14 mouse cellular contexts compared by ENCODE assay signal in the genomic region with DNA sequence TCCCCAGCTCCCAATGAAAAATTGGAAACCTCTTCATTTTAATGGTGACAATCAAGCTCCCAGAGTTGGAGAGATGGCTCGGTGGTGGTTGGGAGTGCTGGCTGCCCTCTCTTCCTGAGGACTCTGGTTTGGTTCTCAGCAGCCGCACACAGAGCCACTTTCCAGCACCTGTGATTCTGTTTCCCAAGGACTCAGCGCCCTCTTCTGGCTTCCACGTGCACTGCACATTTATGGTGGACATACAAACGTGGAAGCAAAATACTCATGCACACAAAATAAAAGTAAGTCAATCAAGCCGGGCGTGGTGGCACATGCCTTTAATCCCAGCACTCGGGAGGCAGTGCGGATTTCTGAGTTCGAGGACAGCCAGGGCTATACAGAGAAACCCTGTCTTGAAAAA. TPM values are rescaled to one million over a fixed set of nuclear protein-coding genes. Genes with fewer than 3 reads are reported as not detected.
DNase-seq lines count a peak whose midpoint lies in the region; ATAC-seq and TF ChIP-seq lines count a peak whose summit lies in the region.
"Had no signal": no experiment of that assay in that cellular context is flagged by ENCODE, and none has a peak within 500 bp of the region (broad histone marks: within the 10 kb centered on the region; RNA-seq: fewer than 3 reads in every experiment).

No protein-coding gene starts in this region.

- no peak overlapping the region for H3K4me3 ChIP-seq in kidney, postnatal 0 days (replicated peaks; ENCODE audit: low read depth, low read length)
- no peak overlapping the region for H3K4me3 ChIP-seq in midbrain, postnatal 0 days (ENCODE audit: low read depth, low read length)
- no peak overlapping the region for H3K4me3 ChIP-seq in midbrain, embryonic 13.5 days (replicated peaks)
- H3K4me3 ChIP-seq in MEL (ENCODE audit: control insufficient read depth in 1 of 2, insufficient read depth in 1 of 2, low read depth in 2 of 2, low read length in 2 of 2): no peak overlapping the region
- H3K4me3 ChIP-seq: embryonic facial prominence, embryonic 13.5 days; forebrain, embryonic 10.5 days had no signal

- 93% methylated on average over 10 of the region's 10 CpGs for WGBS in kidney, postnatal 0 days
- WGBS in midbrain, postnatal 0 days: 93% methylated on average over 10 of the region's 10 CpGs
- WGBS in midbrain, embryonic 13.5 days: 92% methylated on average over 10 of the region's 10 CpGs

- no peaks in the 10 kb centered on the region for H3K27me3 ChIP-seq in kidney, postnatal 0 days (ENCODE audit: insufficient read depth, low read length)
- H3K27me3 ChIP-seq in midbrain, postnatal 0 days (ENCODE audit: insufficient read depth, low read length): no peaks in the 10 kb centered on the region
- no peaks in the 10 kb centered on the region for H3K27me3 ChIP-seq in midbrain, embryonic 13.5 days
- H3K27me3 ChIP-seq in MEL (ENCODE audit: control insufficient read depth in 1 of 2, insufficient read depth in 2 of 2, low read length in 2 of 2): peaks cover 0 to 4% of the 10 kb centered on the region in 2 experiments; a peak in 2 of 4 replicates
- H3K27me3 ChIP-seq: embryonic facial prominence, embryonic 13.5 days had no signal

- no peaks in the 10 kb centered on the region for H3K79me2 ChIP-seq in MEL (ENCODE audit: control insufficient read depth, insufficient read depth, low read length, poor library complexity)

- TF ChIP-seq RAD21 in MEL (IDR thresholded peaks at IDR 0.05; ENCODE audit: low read depth, low read length): peak; percentile 4

- no peak for TF ChIP-seq POLR2A in MEL (IDR thresholded peaks at IDR 0.05; ENCODE audit: control insufficient read depth in 1 of 2, insufficient read depth in 1 of 2, low read depth in 1 of 2, low read length in 2 of 2, poor library complexity in 1 of 2)

- no peak for DNase-seq in kidney, postnatal 0 days (ENCODE audit: low spot score)
- no peak for DNase-seq in kidney, adult 11 months
- DNase-seq in midbrain, postnatal 0 days (ENCODE audit: low spot score): no peak
- peak; percentile 9 for DNase-seq in MEL (ENCODE audit: low read depth, low spot score)
- no peak for DNase-seq in embryo, embryonic 11 days
- DNase-seq in right cerebral cortex, adult 18-20 months: no peak
- DNase-seq: adrenal gland, adult 2 months; cerebellum, adult 18-20 months; kidney, postnatal 14 days; right cerebral cortex, postnatal 25 days had no signal

- ATAC-seq in kidney, postnatal 0 days (replicated peaks; ENCODE audit: low FRiP score, low read depth): no peak
- no peak for ATAC-seq in midbrain, postnatal 0 days (ENCODE audit: low FRiP score)
- ATAC-seq in midbrain, embryonic 13.5 days: no peak
- ATAC-seq: midbrain, embryonic 16.5 days had no signal

- no peak overlapping the region for H3K4me2 ChIP-seq in kidney, postnatal 0 days (ENCODE audit: low read length)
- no peak overlapping the region for H3K4me2 ChIP-seq in midbrain, postnatal 0 days (ENCODE audit: low read depth, low read length, poor library complexity, severe bottlenecking)
- no peak overlapping the region for H3K4me2 ChIP-seq in midbrain, embryonic 13.5 days (replicated peaks)
- H3K4me2 ChIP-seq: embryonic facial prominence, embryonic 13.5 days had no signal

- TF ChIP-seq EP300 in MEL (IDR thresholded peaks at IDR 0.05; ENCODE audit: low read depth in 1 of 2, low read length in 2 of 2): no peak

- 0 out of 2 replicates have a peak, but pooled peaks cover 2% of the 10 kb centered on the region for H3K36me3 ChIP-seq in kidney, postnatal 0 days (ENCODE audit: insufficient read depth, low read length)
- H3K36me3 ChIP-seq in midbrain, postnatal 0 days (ENCODE audit: insufficient read depth, low read length): no peaks in the 10 kb centered on the region
- no peaks in the 10 kb centered on the region for H3K36me3 ChIP-seq in midbrain, embryonic 13.5 days
- H3K36me3 ChIP-seq in MEL (ENCODE audit: control insufficient read depth in 1 of 2, insufficient read depth in 2 of 2, low read length in 2 of 2): no peaks in the 10 kb centered on the region

- H3K9me3 ChIP-seq in kidney, postnatal 0 days (replicated peaks; ENCODE audit: low read length): no peaks in the 10 kb centered on the region
- no peaks in the 10 kb centered on the region for H3K9me3 ChIP-seq in midbrain, postnatal 0 days (ENCODE audit: low read length)
- no peaks in the 10 kb centered on the region for H3K9me3 ChIP-seq in midbrain, embryonic 13.5 days
- H3K9me3 ChIP-seq in MEL (replicated peaks; ENCODE audit: insufficient read depth, low read length): no peaks in the 10 kb centered on the region

- no peak overlapping the region for H3K9ac ChIP-seq in kidney, postnatal 0 days (ENCODE audit: low read depth, low read length)
- H3K9ac ChIP-seq in midbrain, postnatal 0 days (replicated peaks; ENCODE audit: low read length, poor library complexity, severe bottlenecking): no peak overlapping the region
- no peak overlapping the region for H3K9ac ChIP-seq in midbrain, embryonic 13.5 days (replicated peaks)
- no peak overlapping the region for H3K9ac ChIP-seq in MEL (ENCODE audit: control insufficient read depth, low read depth, low read length, poor library complexity, severe bottlenecking)
- H3K9ac ChIP-seq: embryonic facial prominence, embryonic 13.5 days had no signal

- H3K27ac ChIP-seq in kidney, postnatal 0 days: no peak overlapping the region
- no peak overlapping the region for H3K27ac ChIP-seq in midbrain, postnatal 0 days (ENCODE audit: low read depth, low read length)
- no peak overlapping the region for H3K27ac ChIP-seq in midbrain, embryonic 13.5 days
- no peak overlapping the region for H3K27ac ChIP-seq in MEL (ENCODE audit: control insufficient read depth, low read depth, low read length)
- H3K27ac ChIP-seq: embryonic facial prominence, embryonic 13.5 days; forebrain, embryonic 10.5 days had no signal

- TF ChIP-seq CTCF in kidney, postnatal 0 days (IDR thresholded peaks at IDR 0.05; ENCODE audit: low read depth): peak; percentile 40
- TF ChIP-seq CTCF in midbrain, postnatal 0 days (IDR thresholded peaks at IDR 0.05): peak; percentile 58
- TF ChIP-seq CTCF in MEL (IDR thresholded peaks at IDR 0.05 in 2 of 3, conservative IDR thresholded peaks at IDR 0.05 in 1 of 3; ENCODE audit: control insufficient read depth in 1 of 3, insufficient read depth in 1 of 3, low read depth in 2 of 3, low read length in 3 of 3, poor library complexity in 1 of 3, severe bottlenecking in 1 of 3): peak in 2 of 3 experiments; percentile 17 to 32; a peak in 3 of 6 replicates

- no peaks in the 10 kb centered on the region for H3K4me1 ChIP-seq in kidney, postnatal 0 days (replicated peaks; ENCODE audit: insufficient read depth, low read length)
- H3K4me1 ChIP-seq in midbrain, postnatal 0 days (ENCODE audit: insufficient read depth, low read length): no peaks in the 10 kb centered on the region
- 0 out of 2 replicates have a peak, but pooled peaks cover under 1% of the 10 kb centered on the region for H3K4me1 ChIP-seq in midbrain, embryonic 13.5 days (replicated peaks)
- no peaks in the 10 kb centered on the region for H3K4me1 ChIP-seq in MEL (ENCODE audit: control insufficient read depth in 1 of 2, insufficient read depth in 2 of 2, low read length in 2 of 2)

TF ChIP-seq in MEL, 35 proteins besides CTCF, POLR2A, EP300 and RAD21:
- TF ChIP-seq NRF1 (IDR thresholded peaks at IDR 0.05; ENCODE audit: insufficient read depth, low read depth, low read length, poor library complexity, severe bottlenecking) (no peak), POLR2AphosphoS5 (IDR thresholded peaks at IDR 0.05; ENCODE audit: borderline replicate concordance, low read depth, low read length) (no peak), ZC3H11A (IDR thresholded peaks at IDR 0.05; ENCODE audit: low read depth, low read length) (no peak), ZMIZ1 (IDR thresholded peaks at IDR 0.05; ENCODE audit: low read depth, low read length) (no peak), USF1 (IDR thresholded peaks at IDR 0.05; ENCODE audit: low read depth, low read length) (no peak), MYC (IDR thresholded peaks at IDR 0.05; ENCODE audit: low read depth, low read length) (no peak), MEF2A (IDR thresholded peaks at IDR 0.05; ENCODE audit: extremely low read depth, insufficient replicate concordance, low read depth, low read length, poor library complexity, severe bottlenecking) (no peak), CHD1 (IDR thresholded peaks at IDR 0.05; ENCODE audit: low read depth, low read length) (no peak)

RNA-seq across cellular contexts. Expression of gene Gse1, which starts 16.3 kb away (rescaled TPM):
- polyA plus RNA-seq in kidney, postnatal 0 days (2015; fragmentation: Nextera tagmentation; extraction: Ambion mirVana): 5.9 and 8.4 TPM in 2 replicates
- total RNA-seq in midbrain, postnatal 0 days (2014; rRNA removed): 47.3 and 51.3 TPM in 2 replicates
- polyA plus RNA-seq in midbrain, postnatal 0 days (2015; fragmentation: Nextera tagmentation; extraction: Ambion mirVana): 9.9 and 12.4 TPM in 2 replicates
- 22.3 and 22.5 TPM in 2 replicates for polyA plus RNA-seq in midbrain, embryonic 13.5 days (2015; fragmentation: Nextera tagmentation; extraction: Ambion mirVana)
- total RNA-seq in MEL (2012; rRNA removed): 23.1 and 23.6 TPM in 2 replicates
- 100 to 1,000 TPM in 1 of 2 experiments, 10 to 100 TPM in 1; 66.9 to 128 TPM for polyA plus RNA-seq in MEL (2012; ENCODE audit: insufficient read depth in 1 of 2, insufficient read length in 2 of 2, low read depth in 1 of 2, low replicate concordance in 2 of 2, missing spikeins in 1 of 2)
